Mouse (Mus musculus) neural tube, embryonic 12.5 days (tissue): ENCODE results near the gene Zfp148. TPM values are rescaled to one million over a fixed set of nuclear protein-coding genes. Genes with fewer than 3 reads are reported as not detected.

Source experiments
- polyA plus RNA-seq: library from polyadenylated mRNA; unstranded; fragments of >200 nt; fragmentation: Nextera tagmentation; extraction: Ambion mirVana; gene quantifications from 2 replicates; pipeline ENCODE4 v1.2.1, GENCODE M21; 2016

Gene Zfp148
- polyA plus RNA-seq, 1 experiment from 2014 or later = 50.7 TPM

Other genes starting within 250 kb of the Zfp148 start
- gene Osbpl11, start 195.8 kb upstream of the Zfp148 start, polyA plus RNA-seq = 27.0 and 30.6 TPM in 2 replicates
- gene Snx4, start 129.4 kb upstream of the Zfp148 start, polyA plus RNA-seq = 70.6 and 81.4 TPM in 2 replicates
- 0.58 and 0.64 TPM in 2 replicates for gene Slc12a8, start 136.5 kb downstream of the Zfp148 start, polyA plus RNA-seq